Mouse (Mus musculus): Measurements from ENCODE around the gene Enc1.
A peak's percentile ranks its signal among the peaks of the same experiment; 100 is the strongest.
"Not testable (repeated sequence)": the region's sequence is repeated elsewhere in the genome, so short reads cannot be mapped to it uniquely, and the experiment has no call there.

The Enc1 gene

DNA sequence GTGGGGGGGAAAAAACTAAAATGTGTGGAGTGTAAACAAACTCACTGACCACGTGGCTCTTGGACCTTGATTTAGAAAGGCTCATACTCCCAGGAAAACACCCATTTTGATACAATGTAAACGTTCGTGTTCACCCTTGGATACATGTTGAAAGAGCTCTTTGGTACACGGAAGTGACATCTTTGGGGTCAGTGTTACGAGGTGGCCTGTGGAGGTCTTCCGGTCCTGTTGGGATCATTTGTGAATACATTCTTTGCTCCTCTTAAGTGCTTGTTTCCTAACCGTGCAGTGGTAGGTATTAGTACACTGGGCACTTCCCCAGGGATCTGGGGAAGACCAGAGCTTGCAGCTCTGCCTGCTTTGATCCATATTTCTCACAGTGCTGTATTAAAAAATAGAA is 10.8 kb downstream of the Enc1 start:
- DNase-seq (ENCODE audit: low spot score), result no peak

GRCm38 (mm10) chr13:97252469-97252868 is 11.6 kb downstream of the Enc1 start:
- DNase-seq (ENCODE audit: low spot score), result peak; percentile 47

GRCm38 (mm10) chr13:97253418-97253981 is 12.6 kb downstream of the Enc1 start:
- no peak for DNase-seq (ENCODE audit: low spot score)

DNA sequence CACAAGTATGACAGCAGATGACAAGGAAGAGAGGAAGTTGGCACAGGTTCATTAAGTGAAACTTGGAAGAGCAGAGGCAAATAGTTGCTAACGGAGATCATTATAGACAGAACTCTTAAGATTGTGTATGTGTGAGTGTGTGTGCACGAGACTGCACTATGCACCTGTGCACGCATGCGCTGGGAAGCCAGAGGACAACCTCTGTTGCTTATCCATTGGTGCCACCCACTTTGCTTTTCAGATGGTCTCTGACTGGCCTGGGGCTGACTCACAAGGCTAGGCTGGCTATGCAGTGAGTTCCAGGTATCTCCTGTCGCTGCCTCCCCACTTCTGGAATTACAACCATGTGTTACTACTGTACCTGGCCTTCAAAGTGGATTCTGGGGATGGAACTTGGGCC is 13.1 kb downstream of the Enc1 start:
- DNase-seq (ENCODE audit: low spot score), result no peak

GRCm38 (mm10) chr13:97254564-97255164 is 13.8 kb downstream of the Enc1 start:
- DNase-seq (ENCODE audit: low spot score), result no peak

GRCm38 (mm10) chr13:97255976-97256848 is 15.3 kb downstream of the Enc1 start:
- DNase-seq (ENCODE audit: low spot score), result no peak

GRCm38 (mm10) chr13:97256849-97257379 is 16.0 kb downstream of the Enc1 start:
- no peak for DNase-seq (ENCODE audit: low spot score)

- no peak for DNase-seq (ENCODE audit: low spot score)
These were observed 18.4 kb downstream of the Enc1 start for GRCm38 (mm10) chr13:97259271-97259670.

- no peak for DNase-seq (ENCODE audit: low spot score)
These were observed 19.7 kb downstream of the Enc1 start for GRCm38 (mm10) chr13:97260456-97261180.

GRCm38 (mm10) chr13:97261549-97261948 is 20.6 kb downstream of the Enc1 start:
- DNase-seq (ENCODE audit: low spot score), result no peak

GRCm38 (mm10) chr13:97262676-97263075 is 21.8 kb downstream of the Enc1 start:
- DNase-seq (ENCODE audit: low spot score), result no peak

GRCm38 (mm10) chr13:97265534-97265933 is 24.6 kb downstream of the Enc1 start:
- not testable (repeated sequence) for DNase-seq (ENCODE audit: low spot score)

DNA sequence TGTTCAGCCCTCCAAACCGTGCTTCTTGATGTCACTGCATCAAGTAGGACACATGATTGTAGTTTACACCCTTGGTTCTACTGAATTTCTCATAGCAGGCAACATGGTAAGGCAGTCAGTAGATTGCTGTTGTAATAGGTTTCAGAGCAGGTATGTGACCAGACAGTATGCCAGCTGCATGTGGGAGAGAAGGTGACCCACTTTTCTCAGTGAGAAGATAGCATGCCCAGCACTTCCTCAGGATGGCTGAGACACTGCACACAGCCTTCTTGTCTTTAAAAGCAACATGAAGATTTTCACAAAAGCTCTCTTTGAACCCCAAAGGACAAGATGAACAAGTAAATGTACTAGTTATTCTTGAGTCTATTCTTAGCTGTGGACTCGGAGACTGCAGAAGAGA is 29.8 kb downstream of the Enc1 start:
- no peak for DNase-seq (ENCODE audit: low spot score)

GRCm38 (mm10) chr13:97271641-97272040 is 30.7 kb downstream of the Enc1 start:
- no peak for DNase-seq (ENCODE audit: low spot score)

- DNase-seq (ENCODE audit: low spot score), result no peak
These were observed 33.9 kb downstream of the Enc1 start for GRCm38 (mm10) chr13:97274757-97275156.

DNA sequence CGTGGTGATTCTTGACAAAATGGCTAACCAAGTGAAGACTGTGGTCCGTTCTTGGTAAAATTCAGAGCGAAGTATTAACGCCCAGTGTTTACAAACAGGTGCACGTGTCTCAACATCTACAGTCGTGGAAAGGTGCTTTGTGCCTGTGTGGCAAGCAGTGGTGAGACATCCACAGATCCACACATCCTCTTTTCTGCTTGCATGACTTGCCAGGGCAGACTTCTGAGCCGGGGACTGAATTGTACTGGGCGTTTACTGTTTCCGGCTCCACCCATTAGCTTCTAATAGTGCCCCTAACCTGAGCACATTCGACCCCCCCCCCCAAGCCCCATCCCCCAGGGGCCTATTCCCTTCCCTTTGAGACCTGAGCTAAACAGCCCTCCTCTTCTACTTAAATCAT is 34.6 kb downstream of the Enc1 start:
- no peak for DNase-seq (ENCODE audit: low spot score)

DNA sequence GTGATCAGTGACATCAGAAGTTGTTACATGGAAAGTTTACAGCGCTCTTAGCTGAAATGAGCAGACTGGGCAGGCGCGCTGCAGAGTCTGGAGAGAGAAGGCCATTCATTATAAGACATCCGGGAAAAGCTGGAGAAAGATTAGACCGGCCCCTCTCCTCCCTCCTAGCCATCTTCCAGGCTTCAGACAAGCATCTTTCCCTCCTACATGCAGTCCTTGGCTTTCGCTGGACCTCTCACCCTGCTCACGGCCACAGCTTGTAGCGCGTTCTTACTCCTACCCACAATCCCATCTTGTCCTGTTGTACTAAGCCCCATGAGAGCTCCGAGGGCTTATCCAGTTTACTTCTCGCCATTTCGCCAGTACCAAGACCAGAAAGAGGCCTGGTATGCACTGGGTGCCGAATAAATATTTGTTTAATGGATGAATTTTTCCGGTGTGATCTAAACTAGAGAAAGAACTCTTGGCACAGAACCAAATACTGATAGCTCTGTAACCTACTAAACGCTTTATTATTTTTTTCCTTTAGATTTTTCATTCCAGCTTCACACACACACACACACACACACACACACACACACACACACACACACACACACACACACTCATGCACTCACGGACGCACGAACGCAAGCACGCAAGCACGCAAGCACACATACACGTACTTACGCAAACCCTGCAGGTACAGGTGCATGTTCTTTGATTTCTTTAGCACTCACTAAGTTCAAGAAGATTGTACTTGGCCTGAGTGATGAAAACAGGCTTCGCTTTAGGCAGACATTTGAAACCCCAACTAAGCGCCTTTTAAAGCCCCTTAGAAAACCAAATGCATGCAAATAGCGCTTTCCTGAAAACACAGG is 41.4 kb downstream of the Enc1 start:
- DNase-seq (ENCODE audit: low spot score), result peak; percentile 36

DNA sequence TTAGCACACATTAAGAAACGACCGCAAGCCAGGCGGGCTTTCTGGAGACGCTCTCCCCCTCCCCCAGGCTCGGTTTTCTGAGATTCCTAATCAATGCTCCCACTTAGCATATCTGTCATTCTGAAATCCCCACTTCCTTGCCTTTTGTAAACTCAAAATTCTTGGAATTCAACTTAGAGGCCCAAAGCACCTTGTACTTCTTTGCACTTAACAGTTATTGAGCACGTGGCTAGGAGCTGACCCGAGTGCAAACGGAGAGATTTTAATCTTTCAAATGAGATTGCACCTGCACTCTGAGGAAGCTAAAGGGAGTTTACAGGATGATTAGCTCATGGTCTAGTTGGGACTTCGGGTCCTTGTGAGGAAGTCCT is 42.0 kb downstream of the Enc1 start:
- no peak for DNase-seq (ENCODE audit: low spot score)

GRCm38 (mm10) chr13:97287046-97287445 is 46.1 kb downstream of the Enc1 start:
- no peak for DNase-seq (ENCODE audit: low spot score)

- DNase-seq (ENCODE audit: low spot score), result no peak
These were observed 49.8 kb downstream of the Enc1 start for GRCm38 (mm10) chr13:97290747-97291146.

DNA sequence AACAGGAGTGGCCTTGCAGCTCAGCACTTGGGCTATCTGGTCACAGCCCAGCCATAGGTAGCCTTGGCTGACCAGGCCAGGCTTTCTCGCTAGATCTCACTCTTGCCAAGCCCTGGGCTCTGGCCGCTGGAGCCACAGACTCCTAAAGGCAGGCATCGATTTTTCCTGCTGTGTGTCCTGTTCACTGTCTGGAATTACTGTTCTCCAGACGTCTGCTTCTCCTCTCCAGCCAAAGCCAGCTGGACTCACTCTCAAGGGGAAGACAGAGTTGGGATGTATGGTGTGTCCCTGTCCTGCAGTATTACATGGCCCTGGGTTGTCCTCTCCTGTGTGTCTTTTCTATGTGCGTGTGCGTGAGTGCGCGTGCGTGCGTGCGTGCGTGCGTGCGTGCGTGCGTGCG is 50.4 kb downstream of the Enc1 start:
- peak; percentile 41 for DNase-seq (ENCODE audit: low spot score)
